Mouse (Mus musculus): ENCODE results near the gene Micall2. TPM values are rescaled to one million over a fixed set of nuclear protein-coding genes. Genes with fewer than 3 reads are reported as not detected.
"Not testable (repeated sequence)": the region's sequence is repeated elsewhere in the genome, so short reads cannot be mapped to it uniquely, and the experiment has no call there.

Gene Micall2
- polyA plus RNA-seq, 1 experiment from 2014 or later = 6.6 TPM

- no peaks in the 10 kb centered on the region for H3K36me3 ChIP-seq (ENCODE audit: control insufficient read depth, insufficient read depth, low read length)
- TF ChIP-seq EP300 (optimal IDR thresholded peaks at IDR 0.05) (no peak), CTCF (IDR thresholded peaks at IDR 0.05; ENCODE audit: low read depth) (peak; percentile 98)
- H3K4me2 ChIP-seq (replicated peaks; ENCODE audit: low read depth) = no peak overlapping the region
- no peaks in the 10 kb centered on the region for H3K9me3 ChIP-seq (ENCODE audit: control insufficient read depth, low read length)
- WGBS = 100% methylated on average over 2 of the region's 2 CpGs
- 0 out of 2 replicates have a peak overlapping the region, but pooled peaks have one; percentile 23 for H3K9ac ChIP-seq (ENCODE audit: low read length)
- peak; percentile 36 for ATAC-seq (ENCODE audit: low FRiP score, low TSS enrichment)
- H3K4me3 ChIP-seq (ENCODE audit: low read depth, low read length) = no peak overlapping the region
- H3K4me1 ChIP-seq (replicated peaks; ENCODE audit: control insufficient read depth, insufficient read depth) = no peaks in the 10 kb centered on the region
- DNase-seq (ENCODE audit: low spot score) = peak; percentile 63
- peak overlapping the region; percentile 35; the same call in 1 of the 2 replicates for H3K27ac ChIP-seq (replicated peaks)
- no peaks in the 10 kb centered on the region for H3K27me3 ChIP-seq (ENCODE audit: control insufficient read depth, insufficient read depth, low read length)
These were observed 18.4 kb downstream of the Micall2 start for GRCm38 (mm10) chr5:139717723-139718122.

- Histone ChIP-seq H3K27me3 (ENCODE audit: control insufficient read depth, insufficient read depth, low read length) (no peaks in the 10 kb centered on the region), H3K4me3 (ENCODE audit: low read depth, low read length) (no peak overlapping the region), H3K9me3 (ENCODE audit: control insufficient read depth, low read length) (no peaks in the 10 kb centered on the region), H3K4me2 (replicated peaks; ENCODE audit: low read depth) (no peak overlapping the region), H3K4me1 (replicated peaks; ENCODE audit: control insufficient read depth, insufficient read depth) (no peaks in the 10 kb centered on the region), H3K9ac (ENCODE audit: low read length) (no peak overlapping the region), H3K36me3 (ENCODE audit: control insufficient read depth, insufficient read depth, low read length) (0 out of 2 replicates have a peak, but pooled peaks cover 8% of the 10 kb centered on the region), H3K27ac (replicated peaks) (no peak overlapping the region)
- TF ChIP-seq EP300 (optimal IDR thresholded peaks at IDR 0.05) (no peak), CTCF (IDR thresholded peaks at IDR 0.05; ENCODE audit: low read depth) (no peak)
- ATAC-seq (ENCODE audit: low FRiP score, low TSS enrichment) (no peak), DNase-seq (ENCODE audit: low spot score) (no peak)
- 87% methylated on average over 10 of the region's 10 CpGs for WGBS
These were observed 29.6 kb downstream of the Micall2 start for GRCm38 (mm10) chr5:139706496-139706895.

- no peak overlapping the region for H3K4me2 ChIP-seq (replicated peaks; ENCODE audit: low read depth)
- H3K9me3 ChIP-seq (ENCODE audit: control insufficient read depth, low read length) = no peaks in the 10 kb centered on the region
- H3K9ac ChIP-seq (ENCODE audit: low read length) = no peak overlapping the region
- no peak overlapping the region for H3K4me3 ChIP-seq (ENCODE audit: low read depth, low read length)
- DNase-seq (ENCODE audit: low spot score) (no peak), ATAC-seq (ENCODE audit: low FRiP score, low TSS enrichment) (peak; percentile 64)
- no peak for TF ChIP-seq EP300 (optimal IDR thresholded peaks at IDR 0.05)
- TF ChIP-seq CTCF (IDR thresholded peaks at IDR 0.05; ENCODE audit: low read depth) = peak; percentile 66
- no peak overlapping the region for H3K27ac ChIP-seq (replicated peaks)
- H3K27me3 ChIP-seq (ENCODE audit: control insufficient read depth, insufficient read depth, low read length) = no peaks in the 10 kb centered on the region
- H3K4me1 ChIP-seq (replicated peaks; ENCODE audit: control insufficient read depth, insufficient read depth) = no peaks in the 10 kb centered on the region
- H3K36me3 ChIP-seq (ENCODE audit: control insufficient read depth, insufficient read depth, low read length) = no peaks in the 10 kb centered on the region
- 69% methylated on average over 2 of the region's 2 CpGs for WGBS
These were observed 33.2 kb downstream of the Micall2 start for GRCm38 (mm10) chr5:139702905-139703304.

- DNase-seq (ENCODE audit: low spot score) = no peak
These were observed 33.9 kb downstream of the Micall2 start for GRCm38 (mm10) chr5:139702236-139702635.

GRCm38 (mm10) chr5:139696954-139697353 lies 39.2 kb downstream of the Micall2 start:
- Histone ChIP-seq H3K36me3 (ENCODE audit: control insufficient read depth, insufficient read depth, low read length) (no peaks in the 10 kb centered on the region), H3K4me1 (replicated peaks; ENCODE audit: control insufficient read depth, insufficient read depth) (no peaks in the 10 kb centered on the region), H3K27me3 (ENCODE audit: control insufficient read depth, insufficient read depth, low read length) (no peaks in the 10 kb centered on the region), H3K27ac (replicated peaks) (no peak overlapping the region), H3K9me3 (ENCODE audit: control insufficient read depth, low read length) (no peaks in the 10 kb centered on the region), H3K4me3 (ENCODE audit: low read depth, low read length) (no peak overlapping the region), H3K9ac (ENCODE audit: low read length) (no peak overlapping the region), H3K4me2 (replicated peaks; ENCODE audit: low read depth) (no peak overlapping the region)
- no peak for DNase-seq (ENCODE audit: low spot score)
- ATAC-seq (ENCODE audit: low FRiP score, low TSS enrichment) = no peak; the same call in 1 of the 2 replicates
- 86% methylated on average over 6 of the region's 6 CpGs for WGBS
- TF ChIP-seq CTCF (IDR thresholded peaks at IDR 0.05; ENCODE audit: low read depth) (no peak), EP300 (optimal IDR thresholded peaks at IDR 0.05) (no peak)

More at GRCm38 (mm10) chr5:139702236-139702635, 33.9 kb downstream of the Micall2 start:
- Histone ChIP-seq H3K4me1 (replicated peaks; ENCODE audit: control insufficient read depth, insufficient read depth) (no peaks in the 10 kb centered on the region), H3K27ac (replicated peaks) (no peak overlapping the region), H3K36me3 (ENCODE audit: control insufficient read depth, insufficient read depth, low read length) (no peaks in the 10 kb centered on the region), H3K9me3 (ENCODE audit: control insufficient read depth, low read length) (no peaks in the 10 kb centered on the region), H3K4me2 (replicated peaks; ENCODE audit: low read depth) (no peak overlapping the region), H3K4me3 (ENCODE audit: low read depth, low read length) (no peak overlapping the region), H3K27me3 (ENCODE audit: control insufficient read depth, insufficient read depth, low read length) (no peaks in the 10 kb centered on the region), H3K9ac (ENCODE audit: low read length) (no peak overlapping the region)
- TF ChIP-seq EP300 (optimal IDR thresholded peaks at IDR 0.05) (no peak), CTCF (IDR thresholded peaks at IDR 0.05; ENCODE audit: low read depth) (no peak)
- ATAC-seq (ENCODE audit: low FRiP score, low TSS enrichment) = peak; percentile 64
- WGBS = 32% methylated on average over 9 of the region's 10 CpGs

- DNase-seq (ENCODE audit: low spot score); ATAC-seq (ENCODE audit: low FRiP score, low TSS enrichment); H3K9ac ChIP-seq (ENCODE audit: low read length); H3K9me3 ChIP-seq (ENCODE audit: control insufficient read depth, low read length); H3K4me3 ChIP-seq (ENCODE audit: low read depth, low read length); H3K36me3 ChIP-seq (ENCODE audit: control insufficient read depth, insufficient read depth, low read length); H3K4me2 ChIP-seq (replicated peaks; ENCODE audit: low read depth); H3K4me1 ChIP-seq (replicated peaks; ENCODE audit: control insufficient read depth, insufficient read depth); H3K27me3 ChIP-seq (ENCODE audit: control insufficient read depth, insufficient read depth, low read length); H3K27ac ChIP-seq (replicated peaks): not testable (repeated sequence)
- 58% methylated on average over 3 of the region's 3 CpGs for WGBS
These were observed 40.3 kb downstream of the Micall2 start for GRCm38 (mm10) chr5:139695876-139696275.

Data from stomach, postnatal 0 days (tissue).